Mouse (Mus musculus) urinary bladder, postnatal 10 days (tissue): Measurements from ENCODE around the gene Olfr819.
"Not testable (repeated sequence)": the region's sequence is repeated elsewhere in the genome, so short reads cannot be mapped to it uniquely, and the experiment has no call there.

Experiments
- DNase-seq: peaks from one replicate; pipeline ENCODE4 v3.0.0; 2022; ENCODE audit warnings: low spot score

Gene Olfr819

DNA sequence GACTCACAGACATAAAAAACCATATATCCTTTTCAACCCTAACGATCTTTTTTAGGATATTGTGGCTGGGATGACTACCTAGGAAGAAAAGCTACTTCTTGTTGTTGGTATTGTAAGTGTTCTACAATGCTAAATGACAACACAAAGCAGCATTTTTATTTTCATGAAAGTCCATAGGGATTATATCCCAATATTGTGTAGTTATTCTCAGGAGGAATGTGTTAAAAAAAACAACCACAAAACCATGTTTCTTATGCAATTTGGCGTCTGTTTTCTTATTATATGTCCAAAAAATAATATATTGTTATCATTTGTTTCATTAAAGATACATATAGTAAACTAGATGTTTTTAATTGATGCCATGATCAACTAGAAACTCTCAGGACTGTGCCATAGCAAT is at the start of gene Olfr819:
Gene Olfr819 (minus strand): TSS at position 101 of the 400 bp plus-strand sequence.
- DNase-seq = not testable (repeated sequence)

DNA sequence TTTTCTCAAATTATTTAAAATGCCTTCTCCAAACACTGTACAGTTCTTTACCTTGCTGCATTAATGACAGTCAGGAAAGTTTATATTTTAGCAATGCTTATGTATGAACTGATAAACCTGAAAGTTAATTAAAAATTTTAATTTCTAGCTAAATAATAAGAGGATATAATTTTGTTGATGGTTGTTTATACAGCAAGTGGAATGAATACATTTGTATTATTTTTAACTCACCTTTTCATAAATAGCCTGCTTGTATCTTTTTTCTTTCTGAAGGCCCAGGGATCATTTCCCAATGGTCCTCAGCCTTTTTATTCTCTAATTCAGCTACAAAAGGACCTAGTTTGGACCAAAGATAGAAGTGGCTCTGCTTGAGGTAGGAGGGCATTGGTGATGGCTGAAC is 45.3 kb upstream of the Olfr819 start, which contains the start of gene Olfr820:
Gene Olfr820 (plus strand): TSS at position 301 of the 400 bp plus-strand sequence.
- DNase-seq = no peak

DNA sequence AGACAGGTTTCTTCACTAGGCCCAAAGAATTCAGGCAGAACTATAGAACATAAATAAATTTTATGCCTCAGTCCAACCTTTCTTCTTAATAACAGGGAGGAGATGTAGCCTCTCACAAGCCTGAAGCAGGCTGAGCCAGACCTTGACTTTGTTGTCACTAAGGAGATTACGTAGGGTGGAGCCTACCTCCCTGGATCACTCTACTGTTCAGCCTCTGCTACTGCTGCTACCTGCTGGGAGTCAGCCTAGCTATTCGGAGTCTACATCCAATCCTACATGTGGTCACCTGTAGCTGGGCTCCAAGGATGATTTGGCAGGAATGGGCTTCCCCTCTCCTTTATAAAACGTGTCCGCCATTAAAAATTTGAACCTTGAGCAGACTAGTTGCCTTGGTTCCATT is 38.3 kb upstream of the Olfr819 start:
- not testable (repeated sequence) for DNase-seq

DNA sequence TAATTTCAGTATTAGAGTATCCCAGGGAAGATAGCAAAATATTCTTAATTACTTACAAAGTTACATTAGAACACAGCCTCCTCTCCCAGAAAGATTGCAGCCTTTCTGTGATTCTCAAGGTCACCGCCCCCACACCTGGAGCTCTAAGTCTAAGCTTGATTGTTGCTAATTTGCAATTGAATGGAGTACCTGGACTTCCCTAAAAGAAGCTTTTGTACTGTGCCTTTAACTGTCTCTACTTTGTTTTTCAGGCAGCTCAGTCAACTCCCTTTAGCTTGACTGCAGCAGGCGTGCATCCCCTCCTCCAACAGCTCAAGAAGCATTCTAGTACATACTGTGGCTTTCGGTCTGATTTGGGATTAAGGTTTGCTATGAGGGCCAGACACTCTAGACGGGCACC is 37.0 kb upstream of the Olfr819 start:
- not testable (repeated sequence) for DNase-seq

DNA sequence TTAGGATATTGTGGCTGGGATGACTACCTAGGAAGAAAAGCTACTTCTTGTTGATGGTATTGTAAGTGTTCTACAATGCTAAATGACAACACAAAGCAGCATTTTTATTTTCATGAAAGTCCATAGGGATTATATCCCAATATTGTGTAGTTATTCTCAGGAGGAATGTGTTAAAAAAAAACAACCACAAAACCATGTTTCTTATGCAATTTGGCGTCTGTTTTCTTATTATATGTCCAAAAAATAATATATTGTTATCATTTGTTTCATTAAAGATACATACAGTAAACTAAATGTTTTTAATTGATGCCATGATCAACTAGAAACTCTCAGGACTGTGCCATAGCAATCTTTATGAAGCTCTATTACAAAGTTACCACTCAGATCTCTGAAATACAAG is 17.9 kb upstream of the Olfr819 start, which contains the start of gene Gm10310:
Gene Gm10310 (minus strand): TSS at position 101 of the 400 bp plus-strand sequence.
- DNase-seq = not testable (repeated sequence)

DNA sequence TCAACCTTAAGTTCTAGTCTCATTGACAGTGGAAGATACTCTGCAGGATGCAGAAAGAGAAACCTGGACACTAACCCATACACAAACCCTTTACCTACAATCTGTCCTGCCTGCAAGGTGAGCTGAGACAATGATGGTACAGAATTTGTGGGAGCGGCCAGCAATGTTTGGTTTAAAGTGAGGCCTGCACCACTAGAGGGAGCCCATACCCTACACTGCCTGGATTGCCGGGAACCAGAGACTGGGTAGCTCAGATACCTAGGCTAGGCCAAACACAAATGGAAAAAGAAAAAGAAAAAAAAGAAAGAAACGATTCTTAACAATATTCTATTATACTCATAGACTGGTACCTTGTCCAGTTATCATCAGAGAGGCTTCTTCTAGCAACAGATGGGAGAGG is 14.8 kb upstream of the Olfr819 start:
- not testable (repeated sequence) for DNase-seq

DNA sequence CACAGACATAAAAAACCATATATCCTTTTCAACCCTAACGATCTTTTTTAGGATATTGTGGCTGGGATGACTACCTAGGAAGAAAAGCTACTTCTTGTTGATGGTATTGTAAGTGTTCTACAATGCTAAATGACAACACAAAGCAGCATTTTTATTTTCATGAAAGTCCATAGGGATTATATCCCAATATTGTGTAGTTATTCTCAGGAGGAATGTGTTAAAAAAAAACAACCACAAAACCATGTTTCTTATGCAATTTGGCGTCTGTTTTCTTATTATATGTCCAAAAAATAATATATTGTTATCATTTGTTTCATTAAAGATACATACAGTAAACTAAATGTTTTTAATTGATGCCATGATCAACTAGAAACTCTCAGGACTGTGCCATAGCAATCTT is 9.0 kb upstream of the Olfr819 start, which contains the start of gene Olfr247:
Gene Olfr247 (minus strand): TSS at position 101 of the 400 bp plus-strand sequence.
- not testable (repeated sequence) for DNase-seq

DNA sequence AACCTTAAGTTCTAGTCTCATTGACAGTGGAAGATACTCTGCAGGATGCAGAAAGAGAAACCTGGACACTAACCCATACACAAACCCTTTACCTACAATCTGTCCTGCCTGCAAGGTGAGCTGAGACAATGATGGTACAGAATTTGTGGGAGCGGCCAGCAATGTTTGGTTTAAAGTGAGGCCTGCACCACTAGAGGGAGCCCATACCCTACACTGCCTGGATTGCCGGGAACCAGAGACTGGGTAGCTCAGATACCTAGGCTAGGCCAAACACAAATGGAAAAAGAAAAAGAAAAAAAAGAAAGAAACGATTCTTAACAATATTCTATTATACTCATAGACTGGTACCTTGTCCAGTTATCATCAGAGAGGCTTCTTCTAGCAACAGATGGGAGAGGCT is 5.9 kb upstream of the Olfr819 start:
- DNase-seq = not testable (repeated sequence)

DNA sequence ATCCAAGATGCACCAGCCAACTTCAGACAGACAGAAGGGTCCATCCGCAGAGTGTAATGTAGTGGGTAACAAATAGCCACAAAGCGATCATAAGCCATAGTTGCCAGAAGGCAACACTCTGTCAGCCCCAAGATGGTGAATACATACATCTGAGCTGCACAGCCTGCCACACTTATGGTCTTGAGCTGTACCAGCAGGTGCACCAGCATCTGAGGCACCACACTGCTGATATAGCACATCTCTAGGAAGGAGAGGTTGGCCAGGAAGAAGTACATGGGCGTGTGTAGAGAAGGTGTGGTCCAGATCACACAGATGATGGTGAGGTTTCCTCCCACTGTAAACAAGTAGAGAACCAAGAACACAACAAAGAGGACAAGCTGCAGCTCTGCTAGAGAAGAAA is 834 bp downstream of the Olfr819 start:
- not testable (repeated sequence) for DNase-seq

DNA sequence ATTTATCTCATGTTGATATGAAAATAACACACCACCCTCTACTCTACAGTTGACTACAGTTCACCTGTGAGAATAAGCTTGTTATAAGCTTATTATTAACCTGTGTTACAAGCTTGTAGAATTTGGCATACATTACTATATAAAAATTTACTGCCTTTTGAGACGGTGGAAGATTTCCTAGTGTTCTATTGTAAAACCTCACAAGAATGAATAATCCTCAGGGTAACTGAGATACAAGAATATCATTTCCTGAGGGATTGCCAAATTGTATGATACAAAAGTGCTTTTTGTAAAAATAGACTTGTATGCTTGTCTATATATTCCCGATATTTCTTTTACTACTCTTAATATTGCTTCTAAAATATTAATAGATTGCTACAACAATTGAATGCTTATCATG is 18.1 kb downstream of the Olfr819 start, which contains the start of gene Olfr818:
Gene Olfr818 (minus strand): TSS at position 101 of the 400 bp plus-strand sequence.
- no peak for DNase-seq

DNA sequence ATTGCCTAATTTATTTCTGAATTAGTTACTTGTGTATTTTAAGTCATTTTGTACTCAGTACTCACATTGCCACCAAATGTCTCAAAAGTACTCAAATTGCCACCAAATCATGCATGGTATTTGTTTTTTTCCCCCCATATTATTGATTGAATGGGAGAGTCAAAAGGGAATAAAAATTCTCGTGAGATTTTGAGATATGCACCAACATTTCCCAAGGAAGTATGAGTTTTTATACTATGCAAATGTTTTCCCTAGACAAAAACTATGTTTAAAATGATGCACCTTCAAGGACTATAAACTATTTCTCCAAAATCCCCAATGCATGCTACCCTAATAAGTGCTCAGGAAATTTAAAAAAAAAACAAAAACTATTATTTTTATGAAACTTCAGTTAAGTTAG is 51.6 kb downstream of the Olfr819 start, which contains the start of gene Olfr816:
Gene Olfr816 (minus strand): TSS at position 101 of the 400 bp plus-strand sequence.
- DNase-seq = no peak
